Mouse (Mus musculus): Measurements from ENCODE around the gene Exosc7. TPM values are rescaled to one million over a fixed set of nuclear protein-coding genes. Genes with fewer than 3 reads are reported as not detected.

Gene Exosc7
- polyA plus RNA-seq, 2 experiments = 77.4 to 84.1 TPM

GRCm38 (mm10) chr9:123136953-123137682 lies 24.1 kb downstream of the Exosc7 start:
- WGBS (ENCODE audit: insufficient replicate concordance) = 70% methylated on average over 7 of the region's 7 CpGs
- Histone ChIP-seq H3K27me3 (ENCODE audit: control insufficient read depth, insufficient read depth, low read length) (no peaks in the 10 kb centered on the region), H3K36me3 (replicated peaks; ENCODE audit: control insufficient read depth, insufficient read depth, low read depth) (peaks cover 43% of the 10 kb centered on the region), H3K9me3 (ENCODE audit: control insufficient read depth, low read length) (no peaks in the 10 kb centered on the region), H3K4me1 (replicated peaks; ENCODE audit: control insufficient read depth in 2 of 2, insufficient read depth in 2 of 2, low read length in 1 of 2) (no peaks in the 10 kb centered on the region), H3K27ac (no peak overlapping the region), H3K4me3 (ENCODE audit: insufficient read depth in 1 of 2, low read depth in 2 of 2, low read length in 2 of 2) (no peak overlapping the region), H3K9ac (replicated peaks) (no peak overlapping the region), H3K4me2 (ENCODE audit: low read depth) (no peak overlapping the region)
- ATAC-seq (ENCODE audit: insufficient read depth) (no peak), DNase-seq (ENCODE audit: low read depth in 3 of 3, low spot score in 3 of 3) (no peak)
- no peak for TF ChIP-seq CTCF (IDR thresholded peaks at IDR 0.05; ENCODE audit: low read depth)
- no peak for TF ChIP-seq EP300 (IDR thresholded peaks at IDR 0.05; ENCODE audit: low read depth)

DNA sequence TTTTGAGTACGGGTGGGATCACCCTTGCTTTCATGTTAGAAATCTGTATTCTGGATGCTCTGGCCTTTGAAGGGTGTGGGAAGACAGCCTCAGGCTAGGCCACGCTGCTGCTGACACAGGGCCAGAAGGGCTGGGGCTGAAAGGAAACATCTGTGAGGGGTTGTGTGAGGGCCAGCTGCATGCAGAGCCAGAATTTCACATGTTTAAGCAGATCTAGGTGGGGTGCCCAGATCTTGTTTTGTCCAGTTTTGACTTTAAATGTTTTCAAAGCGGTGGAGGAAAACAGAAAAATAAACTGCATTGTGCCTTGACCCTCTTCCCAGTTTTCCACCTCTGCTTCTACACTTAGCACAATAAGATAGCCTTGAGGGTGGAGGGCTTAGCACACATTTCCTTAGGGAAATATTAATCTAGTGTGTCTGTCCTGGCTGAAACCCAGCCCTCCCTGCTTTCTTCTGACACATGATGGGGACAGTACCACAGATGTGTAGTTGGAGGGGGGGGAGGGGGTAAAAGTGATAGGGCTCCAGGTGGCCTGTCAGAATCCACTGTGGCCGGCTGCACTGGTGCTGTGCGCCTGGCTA lies 26.0 kb downstream of the Exosc7 start:
- no peak for ATAC-seq (ENCODE audit: insufficient read depth)
- Histone ChIP-seq H3K4me1 (replicated peaks; ENCODE audit: control insufficient read depth in 2 of 2, insufficient read depth in 2 of 2, low read length in 1 of 2) (no peaks in the 10 kb centered on the region), H3K27ac (no peak overlapping the region), H3K4me2 (ENCODE audit: low read depth) (no peak overlapping the region), H3K9ac (replicated peaks) (no peak overlapping the region), H3K9me3 (ENCODE audit: control insufficient read depth, low read length) (no peaks in the 10 kb centered on the region), H3K36me3 (replicated peaks; ENCODE audit: control insufficient read depth, insufficient read depth, low read depth) (peaks cover 31% of the 10 kb centered on the region), H3K4me3 (ENCODE audit: insufficient read depth in 1 of 2, low read depth in 2 of 2, low read length in 2 of 2) (no peak overlapping the region), H3K27me3 (ENCODE audit: control insufficient read depth, insufficient read depth, low read length) (no peaks in the 10 kb centered on the region)
- TF ChIP-seq EP300 (IDR thresholded peaks at IDR 0.05; ENCODE audit: low read depth) (no peak), CTCF (IDR thresholded peaks at IDR 0.05; ENCODE audit: low read depth) (no peak)
- WGBS (ENCODE audit: insufficient replicate concordance) = 68% methylated on average over 5 of the region's 5 CpGs
- no peak for DNase-seq (ENCODE audit: low read depth in 3 of 3, low spot score in 3 of 3)

DNA sequence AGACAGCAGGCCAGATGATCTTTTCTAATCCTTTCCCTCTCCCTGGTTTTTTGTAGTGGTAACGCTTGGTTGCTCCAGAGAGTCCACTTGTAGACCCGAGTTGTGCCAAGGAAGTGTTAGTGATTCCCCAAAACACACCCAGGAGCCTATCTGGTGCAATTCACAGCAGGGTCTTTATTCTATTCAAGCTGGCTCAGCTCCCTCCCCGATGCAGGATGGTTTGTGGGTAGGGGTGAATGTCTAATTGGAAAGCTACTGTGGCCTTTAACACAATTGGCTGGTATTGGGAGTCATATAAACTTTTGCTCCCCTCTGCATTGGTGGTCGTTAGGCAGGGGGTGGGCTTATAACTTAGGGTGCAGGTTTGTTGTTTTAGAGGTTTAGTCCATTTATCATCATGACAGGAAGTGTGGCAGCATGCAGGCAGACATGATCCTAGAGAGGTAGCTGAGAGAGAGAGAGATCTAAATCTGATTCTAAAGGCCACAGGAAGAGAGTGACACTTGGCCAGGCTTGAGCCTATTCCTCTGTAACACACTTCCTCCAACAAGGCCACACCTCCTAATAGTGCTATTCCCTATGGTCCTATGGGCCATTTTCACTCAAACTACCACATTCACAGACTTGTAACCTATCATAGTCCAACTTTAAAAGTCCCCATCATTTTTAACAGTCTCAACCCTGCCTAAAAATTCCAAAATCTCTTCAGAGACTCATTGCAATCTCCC lies 27.0 kb downstream of the Exosc7 start:
- WGBS (ENCODE audit: insufficient replicate concordance) = 68% methylated on average over 4 of the region's 4 CpGs
- Histone ChIP-seq H3K27me3 (ENCODE audit: control insufficient read depth, insufficient read depth, low read length) (no peaks in the 10 kb centered on the region), H3K36me3 (replicated peaks; ENCODE audit: control insufficient read depth, insufficient read depth, low read depth) (peaks cover 21% of the 10 kb centered on the region), H3K9me3 (ENCODE audit: control insufficient read depth, low read length) (no peaks in the 10 kb centered on the region), H3K9ac (replicated peaks) (no peak overlapping the region), H3K4me1 (replicated peaks; ENCODE audit: control insufficient read depth in 2 of 2, insufficient read depth in 2 of 2, low read length in 1 of 2) (no peaks in the 10 kb centered on the region), H3K4me2 (ENCODE audit: low read depth) (no peak overlapping the region), H3K4me3 (ENCODE audit: insufficient read depth in 1 of 2, low read depth in 2 of 2, low read length in 2 of 2) (no peak overlapping the region), H3K27ac (no peak overlapping the region)
- TF ChIP-seq CTCF (IDR thresholded peaks at IDR 0.05; ENCODE audit: low read depth) = no peak
- TF ChIP-seq EP300 (IDR thresholded peaks at IDR 0.05; ENCODE audit: low read depth) = no peak
- DNase-seq (ENCODE audit: low read depth in 3 of 3, low spot score in 3 of 3) (no peak), ATAC-seq (ENCODE audit: insufficient read depth) (no peak)

DNA sequence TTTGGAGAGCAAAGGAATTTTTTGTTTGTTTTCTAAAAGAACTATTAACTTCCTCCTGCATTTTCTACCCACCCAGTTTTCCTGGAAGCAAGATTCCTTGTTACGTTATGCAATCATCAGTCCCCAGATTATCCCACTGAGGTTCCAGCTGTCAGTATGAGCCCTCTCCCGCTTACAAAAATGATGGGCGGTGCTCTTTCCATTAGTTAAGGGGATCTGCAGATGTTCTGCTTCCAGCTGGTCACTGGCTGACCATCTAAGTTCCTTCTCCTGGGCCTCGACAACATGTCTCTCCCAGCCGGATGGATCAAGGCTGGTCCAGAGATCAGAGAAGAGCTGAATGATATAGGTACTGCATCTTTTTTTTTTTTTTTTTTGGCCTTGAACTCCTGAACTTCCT lies 35.4 kb downstream of the Exosc7 start:
- DNase-seq (ENCODE audit: low read depth in 3 of 3, low spot score in 3 of 3) (no peak), ATAC-seq (ENCODE audit: insufficient read depth) (no peak)
- Histone ChIP-seq H3K9me3 (ENCODE audit: control insufficient read depth, low read length) (no peaks in the 10 kb centered on the region), H3K4me2 (ENCODE audit: low read depth) (no peak overlapping the region), H3K9ac (replicated peaks) (no peak overlapping the region), H3K27ac (no peak overlapping the region), H3K4me3 (ENCODE audit: insufficient read depth in 1 of 2, low read depth in 2 of 2, low read length in 2 of 2) (no peak overlapping the region), H3K4me1 (replicated peaks; ENCODE audit: control insufficient read depth in 2 of 2, insufficient read depth in 2 of 2, low read length in 1 of 2) (peaks cover 0 to 2% of the 10 kb centered on the region in 2 experiments; a peak in 2 of 4 replicates), H3K27me3 (ENCODE audit: control insufficient read depth, insufficient read depth, low read length) (no peaks in the 10 kb centered on the region), H3K36me3 (replicated peaks; ENCODE audit: control insufficient read depth, insufficient read depth, low read depth) (no peaks in the 10 kb centered on the region)
- WGBS (ENCODE audit: insufficient replicate concordance) = 72% methylated on average over 5 of the region's 5 CpGs
- TF ChIP-seq CTCF (IDR thresholded peaks at IDR 0.05; ENCODE audit: low read depth) (no peak), EP300 (IDR thresholded peaks at IDR 0.05; ENCODE audit: low read depth) (no peak)
